Mouse (Mus musculus): Measurements from ENCODE around the gene Rpa2. TPM values are rescaled to one million over a fixed set of nuclear protein-coding genes. Genes with fewer than 3 reads are reported as not detected.

The Rpa2 gene
- polyA plus RNA-seq (2014; fragmentation: Nextera tagmentation; extraction: Ambion mirVana), result 182 and 183 TPM in 2 replicates

DNA sequence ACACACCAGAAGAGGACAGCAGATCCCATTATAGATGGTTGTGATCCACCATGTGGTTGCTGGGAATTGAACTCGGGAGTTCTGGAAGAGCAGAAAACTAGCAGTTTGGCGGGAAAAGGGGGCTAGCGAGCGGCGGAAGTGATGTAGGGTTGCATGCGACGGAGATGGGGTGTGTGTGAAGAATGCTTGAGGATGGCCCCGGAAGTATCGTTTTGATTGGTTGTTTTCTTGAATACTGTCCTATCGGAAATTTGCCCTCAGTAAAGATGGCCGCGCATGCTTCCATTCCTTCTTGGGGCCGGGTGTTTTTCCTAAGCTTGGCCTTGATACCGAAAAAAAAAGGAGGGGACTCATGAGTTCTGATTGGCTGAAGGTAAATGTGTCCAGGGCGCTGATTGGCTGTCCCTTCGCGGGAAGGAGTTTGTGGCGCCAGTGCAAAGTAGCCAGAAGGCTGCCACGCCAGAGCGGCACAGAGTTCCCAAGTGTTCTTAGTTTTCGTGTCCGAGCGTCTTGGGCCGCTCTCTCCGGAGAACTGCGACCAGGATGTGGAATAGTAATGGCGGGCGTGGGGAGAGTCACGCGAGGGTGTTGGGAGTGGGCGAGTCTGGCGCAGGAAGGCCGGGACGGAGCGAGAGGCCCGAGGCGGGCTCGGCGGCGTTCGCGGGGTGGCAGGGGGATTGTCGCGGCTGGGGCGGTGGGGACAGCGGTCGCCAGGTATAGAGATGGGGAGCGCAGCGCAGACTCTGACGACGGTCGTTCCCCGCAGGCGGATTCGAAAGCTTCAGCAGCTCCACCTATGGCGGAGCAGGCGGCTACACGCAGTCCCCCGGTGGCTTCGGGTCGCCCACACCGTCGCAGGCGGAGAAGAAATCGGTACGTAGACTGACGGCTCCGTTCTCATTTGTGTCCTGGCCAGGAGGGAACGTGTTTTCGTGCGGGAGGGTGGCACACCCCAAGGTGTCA lies at the start of gene Rpa2:
Gene Rpa2, plus strand, starts transcription at position 419 of the 963 bp plus-strand sequence.
- peak; percentile 91 for ATAC-seq (ENCODE audit: insufficient number of reproducible peaks, low FRiP score, low TSS enrichment, low read depth)
- Histone ChIP-seq H3K9me3 (ENCODE audit: control insufficient read depth, low read length) (no peaks in the 10 kb centered on the region), H3K4me2 (ENCODE audit: low read depth, severe bottlenecking) (peak within 1 kb of the TSS; percentile 57), H3K9ac (ENCODE audit: low read length) (peak within 1 kb of the TSS; percentile 83), H3K27me3 (ENCODE audit: control insufficient read depth, insufficient read depth, low read length) (no peaks in the 10 kb centered on the region), H3K36me3 (ENCODE audit: control insufficient read depth, insufficient read depth, low read length) (peaks cover 7% of the 10 kb centered on the region; the same call in 1 of the 2 replicates), H3K4me3 (ENCODE audit: low read depth, low read length) (peak within 1 kb of the TSS; percentile 90), H3K27ac (replicated peaks; ENCODE audit: low read depth, low read length) (peak within 1 kb of the TSS; percentile 68; the same call in 1 of the 2 replicates), H3K4me1 (ENCODE audit: control insufficient read depth, insufficient read depth, low read length) (no peaks in the 10 kb centered on the region)
- peak; percentile 99 for DNase-seq (ENCODE audit: low spot score)
- under 1% methylated on average over 66 of the region's 71 CpGs for WGBS

DNA sequence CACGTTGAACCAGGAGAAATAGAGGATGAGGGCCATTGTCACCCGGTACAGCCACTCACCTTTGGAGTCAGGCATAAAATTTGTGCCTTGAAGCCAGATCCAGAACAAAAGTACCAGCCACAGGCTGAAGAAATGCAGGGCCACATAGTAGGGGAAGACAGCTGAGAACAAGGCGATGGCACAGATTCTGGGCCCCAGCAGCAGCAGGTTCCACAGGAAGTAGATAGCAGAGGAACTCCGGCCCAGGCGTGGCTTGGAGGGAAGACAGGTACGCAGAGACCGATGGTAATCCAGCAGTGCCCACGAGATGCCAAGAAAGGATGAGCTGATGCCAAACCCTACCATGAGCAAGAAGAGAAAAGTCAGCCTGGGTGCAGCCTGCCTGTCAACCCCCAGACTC lies 39.9 kb upstream of the Rpa2 start:
- no peak overlapping the region for H3K27ac ChIP-seq (replicated peaks; ENCODE audit: low read depth, low read length)
- 89% methylated on average over 8 of the region's 8 CpGs for WGBS
- no peak for DNase-seq (ENCODE audit: low spot score)
- no peaks in the 10 kb centered on the region for H3K27me3 ChIP-seq (ENCODE audit: control insufficient read depth, insufficient read depth, low read length)
- H3K36me3 ChIP-seq (ENCODE audit: control insufficient read depth, insufficient read depth, low read length), result peaks cover 3% of the 10 kb centered on the region; the same call in 1 of the 2 replicates
- ATAC-seq (ENCODE audit: insufficient number of reproducible peaks, low FRiP score, low TSS enrichment, low read depth), result no peak
- H3K4me1 ChIP-seq (ENCODE audit: control insufficient read depth, insufficient read depth, low read length), result 0 out of 2 replicates have a peak, but pooled peaks cover 4% of the 10 kb centered on the region
- H3K9me3 ChIP-seq (ENCODE audit: control insufficient read depth, low read length), result no peaks in the 10 kb centered on the region
- H3K9ac ChIP-seq (ENCODE audit: low read length), result no peak overlapping the region
- no peak overlapping the region for H3K4me3 ChIP-seq (ENCODE audit: low read depth, low read length)
- no peak overlapping the region for H3K4me2 ChIP-seq (ENCODE audit: low read depth, severe bottlenecking)

DNA sequence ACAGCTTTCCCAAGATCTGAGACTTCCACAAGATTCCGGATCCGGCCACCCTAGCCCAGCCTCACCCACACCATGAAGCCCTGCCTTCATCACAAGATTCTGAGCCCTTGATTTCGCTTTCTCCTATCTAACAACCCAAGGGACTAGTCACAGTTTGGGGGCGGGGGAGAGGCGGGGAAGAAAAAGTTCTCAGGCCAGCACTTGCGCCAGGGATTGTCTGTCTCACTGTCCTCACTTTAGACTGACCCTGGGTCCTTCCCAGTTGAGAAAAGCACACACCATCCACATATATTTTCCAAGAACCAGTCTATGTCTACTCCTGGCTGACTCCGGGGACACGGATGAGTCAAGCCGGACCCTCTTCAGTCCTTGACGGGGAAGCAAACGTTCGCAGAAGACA lies 36.5 kb upstream of the Rpa2 start:
- Histone ChIP-seq H3K27ac (replicated peaks; ENCODE audit: low read depth, low read length) (no peak overlapping the region), H3K4me3 (ENCODE audit: low read depth, low read length) (peak overlapping the region; percentile 50), H3K9ac (ENCODE audit: low read length) (peak overlapping the region; percentile 35; the same call in 1 of the 2 replicates), H3K9me3 (ENCODE audit: control insufficient read depth, low read length) (no peaks in the 10 kb centered on the region), H3K4me1 (ENCODE audit: control insufficient read depth, insufficient read depth, low read length) (0 out of 2 replicates have a peak, but pooled peaks cover 4% of the 10 kb centered on the region), H3K27me3 (ENCODE audit: control insufficient read depth, insufficient read depth, low read length) (no peaks in the 10 kb centered on the region), H3K4me2 (ENCODE audit: low read depth, severe bottlenecking) (peak overlapping the region; percentile 91), H3K36me3 (ENCODE audit: control insufficient read depth, insufficient read depth, low read length) (no peaks in the 10 kb centered on the region)
- WGBS, result 55% methylated on average over 12 of the region's 12 CpGs
- DNase-seq (ENCODE audit: low spot score), result no peak
- ATAC-seq (ENCODE audit: insufficient number of reproducible peaks, low FRiP score, low TSS enrichment, low read depth), result no peak

DNA sequence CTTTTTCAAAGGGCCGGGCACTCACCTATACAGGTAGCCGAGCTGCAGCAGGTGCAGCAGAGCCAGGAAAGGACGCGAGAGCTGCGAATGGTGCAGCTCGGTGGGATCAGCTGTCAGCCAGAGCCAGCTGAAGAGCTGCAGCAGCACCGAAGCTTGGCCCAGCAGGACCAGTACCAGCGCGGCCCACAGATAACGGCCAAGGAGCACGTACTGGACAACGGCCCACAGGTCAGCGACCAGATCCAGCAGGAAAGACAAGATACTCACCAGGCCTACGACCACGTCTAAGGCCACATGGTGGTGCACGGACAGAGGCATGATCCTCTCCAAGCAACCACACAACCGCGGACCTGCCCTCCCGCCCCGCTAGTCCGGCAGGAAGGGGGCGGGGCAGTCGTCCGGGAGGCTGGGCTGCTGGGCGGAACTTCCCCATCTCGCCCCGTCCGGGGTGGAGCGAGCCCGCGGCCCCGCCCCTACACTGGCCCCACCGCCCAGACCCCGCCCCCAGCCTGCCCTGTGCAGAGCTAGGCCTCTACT lies 35.9 kb upstream of the Rpa2 start, which contains the start of gene Xkr8:
Gene Xkr8, minus strand, starts transcription at position 399 of the 537 bp plus-strand sequence.
- no peaks in the 10 kb centered on the region for H3K36me3 ChIP-seq (ENCODE audit: control insufficient read depth, insufficient read depth, low read length)
- DNase-seq (ENCODE audit: low spot score) (peak; percentile 93), ATAC-seq (ENCODE audit: insufficient number of reproducible peaks, low FRiP score, low TSS enrichment, low read depth) (peak; percentile 89)
- H3K4me3 ChIP-seq (ENCODE audit: low read depth, low read length), result peak within 1 kb of the TSS; percentile 50
- peak within 1 kb of the TSS; percentile 35; the same call in 1 of the 2 replicates for H3K9ac ChIP-seq (ENCODE audit: low read length)
- H3K4me2 ChIP-seq (ENCODE audit: low read depth, severe bottlenecking), result peak within 1 kb of the TSS; percentile 91
- no peak within 1 kb of the TSS for H3K27ac ChIP-seq (replicated peaks; ENCODE audit: low read depth, low read length)
- no peaks in the 10 kb centered on the region for H3K27me3 ChIP-seq (ENCODE audit: control insufficient read depth, insufficient read depth, low read length)
- no peaks in the 10 kb centered on the region for H3K9me3 ChIP-seq (ENCODE audit: control insufficient read depth, low read length)
- WGBS, result 3% methylated on average over 34 of the region's 34 CpGs
- H3K4me1 ChIP-seq (ENCODE audit: control insufficient read depth, insufficient read depth, low read length), result 0 out of 2 replicates have a peak, but pooled peaks cover 4% of the 10 kb centered on the region

DNA sequence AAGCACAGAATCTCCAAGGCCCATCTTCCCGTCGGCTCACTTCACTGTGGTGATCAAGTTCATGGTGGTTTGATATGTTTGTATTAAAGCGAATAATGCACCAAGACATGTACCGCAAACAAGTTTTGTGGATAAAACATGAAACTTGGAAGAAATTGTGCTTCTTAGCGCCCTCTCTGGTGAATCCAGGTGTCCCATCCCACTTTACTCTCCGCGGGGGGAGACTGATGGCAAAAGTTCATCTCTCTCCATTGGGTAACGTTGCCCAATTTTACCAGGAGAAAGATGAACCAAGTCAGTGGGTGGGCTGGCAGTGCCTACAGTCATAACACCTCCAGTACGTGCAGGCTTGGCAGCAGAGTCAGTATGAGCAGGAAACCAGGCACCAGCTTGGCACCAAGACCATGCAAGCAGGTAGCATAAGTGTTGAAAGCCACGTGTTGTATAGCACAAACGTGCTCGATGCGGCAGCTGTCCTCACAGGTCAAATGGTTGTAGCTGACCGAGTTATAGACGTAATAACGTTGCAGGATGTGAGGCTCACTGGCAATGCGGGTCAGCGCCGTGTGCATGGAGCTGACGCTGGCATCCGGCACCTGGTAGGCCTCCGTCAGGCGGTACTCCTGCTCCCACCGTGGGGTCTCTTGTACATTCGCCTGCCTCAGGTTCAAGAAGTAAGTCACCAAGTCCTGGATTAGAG lies 34.9 kb upstream of the Rpa2 start:
- H3K36me3 ChIP-seq (ENCODE audit: control insufficient read depth, insufficient read depth, low read length), result no peaks in the 10 kb centered on the region
- DNase-seq (ENCODE audit: low spot score) (no peak), ATAC-seq (ENCODE audit: insufficient number of reproducible peaks, low FRiP score, low TSS enrichment, low read depth) (no peak)
- 0 out of 2 replicates have a peak, but pooled peaks cover 4% of the 10 kb centered on the region for H3K4me1 ChIP-seq (ENCODE audit: control insufficient read depth, insufficient read depth, low read length)
- H3K9me3 ChIP-seq (ENCODE audit: control insufficient read depth, low read length), result no peaks in the 10 kb centered on the region
- H3K4me2 ChIP-seq (ENCODE audit: low read depth, severe bottlenecking), result no peak overlapping the region
- H3K27ac ChIP-seq (replicated peaks; ENCODE audit: low read depth, low read length), result no peak overlapping the region
- no peak overlapping the region for H3K9ac ChIP-seq (ENCODE audit: low read length)
- WGBS, result 91% methylated on average over 25 of the region's 25 CpGs
- H3K4me3 ChIP-seq (ENCODE audit: low read depth, low read length), result no peak overlapping the region
- H3K27me3 ChIP-seq (ENCODE audit: control insufficient read depth, insufficient read depth, low read length), result no peaks in the 10 kb centered on the region

DNA sequence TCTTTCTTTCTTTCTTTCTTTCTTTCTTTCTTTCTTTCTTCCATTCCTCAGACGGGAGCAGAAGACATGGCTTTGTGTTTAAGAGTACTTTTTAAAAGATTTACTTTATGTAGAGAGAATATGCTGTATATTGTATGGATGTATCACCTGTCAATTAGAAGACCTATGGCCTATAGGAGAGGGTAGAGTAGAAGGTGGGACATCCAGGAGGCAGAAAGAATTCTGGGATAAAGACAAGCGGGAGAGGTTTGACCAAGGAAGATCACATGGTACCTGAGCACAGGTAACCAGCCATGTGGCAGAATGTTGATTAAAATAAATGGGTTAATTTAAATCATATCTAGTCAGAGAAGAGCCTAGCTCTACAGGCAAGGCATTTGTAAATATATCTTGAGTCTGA lies 33.4 kb upstream of the Rpa2 start:
- Histone ChIP-seq H3K36me3 (ENCODE audit: control insufficient read depth, insufficient read depth, low read length) (no peaks in the 10 kb centered on the region), H3K9ac (ENCODE audit: low read length) (no peak overlapping the region), H3K27ac (replicated peaks; ENCODE audit: low read depth, low read length) (no peak overlapping the region), H3K4me1 (ENCODE audit: control insufficient read depth, insufficient read depth, low read length) (0 out of 2 replicates have a peak, but pooled peaks cover 4% of the 10 kb centered on the region), H3K9me3 (ENCODE audit: control insufficient read depth, low read length) (no peaks in the 10 kb centered on the region), H3K4me3 (ENCODE audit: low read depth, low read length) (no peak overlapping the region), H3K4me2 (ENCODE audit: low read depth, severe bottlenecking) (no peak overlapping the region), H3K27me3 (ENCODE audit: control insufficient read depth, insufficient read depth, low read length) (no peaks in the 10 kb centered on the region)
- no peak for DNase-seq (ENCODE audit: low spot score)
- no peak for ATAC-seq (ENCODE audit: insufficient number of reproducible peaks, low FRiP score, low TSS enrichment, low read depth)
- WGBS, result 89% methylated on average over 2 of the region's 2 CpGs

DNA sequence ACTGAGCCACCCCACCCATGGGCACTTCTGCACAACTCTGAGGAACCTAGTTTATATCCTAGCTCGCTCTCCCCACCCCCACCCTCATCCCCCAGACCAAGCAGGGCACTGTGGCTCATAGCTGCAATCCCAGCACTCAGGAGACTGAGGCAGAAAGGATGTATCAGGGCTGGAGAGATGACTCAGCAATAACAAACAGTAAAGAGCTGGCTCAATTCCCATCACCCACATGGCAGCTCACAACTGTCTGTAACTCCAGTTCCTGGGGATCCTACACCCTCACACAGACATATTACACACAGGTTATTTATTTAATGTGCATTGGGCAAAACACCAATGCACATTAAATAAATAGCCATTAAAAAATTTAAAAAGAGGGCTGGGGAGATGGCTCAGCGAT lies 32.7 kb upstream of the Rpa2 start:
- Histone ChIP-seq H3K9ac (ENCODE audit: low read length) (no peak overlapping the region), H3K27me3 (ENCODE audit: control insufficient read depth, insufficient read depth, low read length) (no peaks in the 10 kb centered on the region), H3K4me3 (ENCODE audit: low read depth, low read length) (no peak overlapping the region), H3K36me3 (ENCODE audit: control insufficient read depth, insufficient read depth, low read length) (no peaks in the 10 kb centered on the region), H3K9me3 (ENCODE audit: control insufficient read depth, low read length) (no peaks in the 10 kb centered on the region), H3K4me2 (ENCODE audit: low read depth, severe bottlenecking) (no peak overlapping the region), H3K4me1 (ENCODE audit: control insufficient read depth, insufficient read depth, low read length) (0 out of 2 replicates have a peak, but pooled peaks cover 4% of the 10 kb centered on the region), H3K27ac (replicated peaks; ENCODE audit: low read depth, low read length) (no peak overlapping the region)
- DNase-seq (ENCODE audit: low spot score), result no peak
- ATAC-seq (ENCODE audit: insufficient number of reproducible peaks, low FRiP score, low TSS enrichment, low read depth), result no peak
- WGBS, result 76% methylated on average over 2 of the region's 2 CpGs

DNA sequence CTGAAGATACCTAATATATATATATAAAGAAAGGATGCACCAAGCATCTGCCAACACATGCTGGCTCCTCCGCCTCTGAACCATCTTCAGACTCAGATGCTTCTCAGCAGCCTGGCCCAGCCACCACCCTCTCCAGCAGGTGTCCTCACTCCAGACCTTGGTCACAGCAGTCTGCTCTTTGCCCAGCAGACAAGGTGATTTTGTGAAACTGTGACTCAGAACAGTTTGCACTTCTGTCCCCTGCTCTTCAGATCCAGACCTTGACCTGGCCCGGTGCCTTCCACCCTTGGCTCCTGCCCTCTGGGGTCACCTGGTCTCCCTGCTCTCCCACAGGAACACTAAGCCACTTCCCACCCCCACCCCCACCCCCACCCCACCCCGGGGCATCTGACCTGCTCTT lies 32.2 kb upstream of the Rpa2 start:
- H3K27me3 ChIP-seq (ENCODE audit: control insufficient read depth, insufficient read depth, low read length), result no peaks in the 10 kb centered on the region

More for the DNA sequence above, 32.2 kb upstream of the Rpa2 start:
- Histone ChIP-seq H3K36me3 (ENCODE audit: control insufficient read depth, insufficient read depth, low read length) (no peaks in the 10 kb centered on the region), H3K9ac (ENCODE audit: low read length) (no peak overlapping the region), H3K4me3 (ENCODE audit: low read depth, low read length) (no peak overlapping the region), H3K27ac (replicated peaks; ENCODE audit: low read depth, low read length) (no peak overlapping the region), H3K4me1 (ENCODE audit: control insufficient read depth, insufficient read depth, low read length) (0 out of 2 replicates have a peak, but pooled peaks cover 4% of the 10 kb centered on the region), H3K9me3 (ENCODE audit: control insufficient read depth, low read length) (no peaks in the 10 kb centered on the region), H3K4me2 (ENCODE audit: low read depth, severe bottlenecking) (no peak overlapping the region)
- ATAC-seq (ENCODE audit: insufficient number of reproducible peaks, low FRiP score, low TSS enrichment, low read depth) (no peak), DNase-seq (ENCODE audit: low spot score) (no peak)
- 55% methylated on average over 3 of the region's 3 CpGs for WGBS
